Mouse (Mus musculus): ENCODE results near the gene Trmt1. TPM values are rescaled to one million over a fixed set of nuclear protein-coding genes. Genes with fewer than 3 reads are reported as not detected.

Trmt1 gene
- polyA plus RNA-seq, 1 experiment from 2014 or later = 73.3 TPM

- no peak for ATAC-seq
- peak overlapping the region; percentile 78 for H3K27ac ChIP-seq (ENCODE audit: low read length)
- H3K9me3 ChIP-seq (ENCODE audit: control insufficient read depth, low read length) = no peaks in the 10 kb centered on the region
- H3K4me2 ChIP-seq (ENCODE audit: low read length) = no peak overlapping the region
- no peak overlapping the region for H3K4me3 ChIP-seq (replicated peaks; ENCODE audit: low read length)
- 4% methylated on average over 3 of the region's 3 CpGs for WGBS
- peaks cover 3% of the 10 kb centered on the region for H3K36me3 ChIP-seq (ENCODE audit: control insufficient read depth, insufficient read depth)
- H3K27me3 ChIP-seq (replicated peaks; ENCODE audit: control insufficient read depth, insufficient read depth, low read length) = peaks cover 3% of the 10 kb centered on the region; the same call in 1 of the 2 replicates
- H3K4me1 ChIP-seq (replicated peaks; ENCODE audit: control insufficient read depth, insufficient read depth, low read length) = peaks cover 81% of the 10 kb centered on the region
- no peak overlapping the region for H3K9ac ChIP-seq (replicated peaks; ENCODE audit: low read depth, low read length)
Observed at GRCm38 (mm10) chr8:84712759-84713120, 26.6 kb downstream of the Trmt1 start.

GRCm38 (mm10) chr8:84713381-84713780 is 27.3 kb downstream of the Trmt1 start:
- no peak for ATAC-seq
- Histone ChIP-seq H3K27ac (ENCODE audit: low read length) (peak overlapping the region; percentile 78), H3K36me3 (ENCODE audit: control insufficient read depth, insufficient read depth) (peaks cover 3% of the 10 kb centered on the region), H3K9ac (replicated peaks; ENCODE audit: low read depth, low read length) (peak overlapping the region; percentile 7), H3K4me2 (ENCODE audit: low read length) (no peak overlapping the region), H3K27me3 (replicated peaks; ENCODE audit: control insufficient read depth, insufficient read depth, low read length) (no peaks in the 10 kb centered on the region), H3K4me1 (replicated peaks; ENCODE audit: control insufficient read depth, insufficient read depth, low read length) (peaks cover 75% of the 10 kb centered on the region), H3K9me3 (ENCODE audit: control insufficient read depth, low read length) (no peaks in the 10 kb centered on the region), H3K4me3 (replicated peaks; ENCODE audit: low read length) (no peak overlapping the region)
- 18% methylated on average over 4 of the region's 4 CpGs for WGBS

GRCm38 (mm10) chr8:84714161-84714560 is 28.1 kb downstream of the Trmt1 start:
- Histone ChIP-seq H3K9ac (replicated peaks; ENCODE audit: low read depth, low read length) (peak overlapping the region; percentile 27), H3K27ac (ENCODE audit: low read length) (peak overlapping the region; percentile 78), H3K4me2 (ENCODE audit: low read length) (no peak overlapping the region), H3K27me3 (replicated peaks; ENCODE audit: control insufficient read depth, insufficient read depth, low read length) (no peaks in the 10 kb centered on the region), H3K36me3 (ENCODE audit: control insufficient read depth, insufficient read depth) (peaks cover 4% of the 10 kb centered on the region), H3K4me1 (replicated peaks; ENCODE audit: control insufficient read depth, insufficient read depth, low read length) (peaks cover 68% of the 10 kb centered on the region), H3K9me3 (ENCODE audit: control insufficient read depth, low read length) (no peaks in the 10 kb centered on the region), H3K4me3 (replicated peaks; ENCODE audit: low read length) (no peak overlapping the region)
- no peak for ATAC-seq
- WGBS = 42% methylated on average over 4 of the region's 4 CpGs

GRCm38 (mm10) chr8:84715893-84716468 is 29.9 kb downstream of the Trmt1 start:
- Histone ChIP-seq H3K27ac (ENCODE audit: low read length) (peak overlapping the region; percentile 86), H3K4me1 (replicated peaks; ENCODE audit: control insufficient read depth, insufficient read depth, low read length) (peaks cover 57% of the 10 kb centered on the region), H3K9me3 (ENCODE audit: control insufficient read depth, low read length) (no peaks in the 10 kb centered on the region), H3K9ac (replicated peaks; ENCODE audit: low read depth, low read length) (peak overlapping the region; percentile 51), H3K4me3 (replicated peaks; ENCODE audit: low read length) (no peak overlapping the region), H3K36me3 (ENCODE audit: control insufficient read depth, insufficient read depth) (peaks cover 7% of the 10 kb centered on the region), H3K27me3 (replicated peaks; ENCODE audit: control insufficient read depth, insufficient read depth, low read length) (no peaks in the 10 kb centered on the region), H3K4me2 (ENCODE audit: low read length) (peak overlapping the region; percentile 16)
- ATAC-seq = no peak
- WGBS = 14% methylated on average over 27 of the region's 27 CpGs

DNA sequence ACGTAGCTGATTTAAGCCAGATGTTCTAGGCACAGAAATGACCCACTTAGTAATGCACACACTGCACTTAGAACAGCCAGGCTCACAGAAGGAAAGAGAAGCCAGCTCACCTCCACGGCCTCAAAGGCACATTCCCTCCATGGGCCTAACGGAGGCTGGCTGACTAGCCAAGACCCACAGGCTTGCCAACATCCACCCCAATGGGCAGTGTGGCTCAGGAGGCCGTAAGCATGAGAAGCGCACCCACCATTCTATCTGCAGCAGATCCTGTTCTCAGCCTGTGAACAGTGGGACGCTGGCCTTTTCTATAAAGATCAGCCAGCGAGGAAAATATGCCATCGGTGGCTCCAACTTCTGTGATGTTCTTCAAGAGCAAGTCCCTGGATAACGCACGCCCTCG is 30.7 kb downstream of the Trmt1 start:
- H3K4me3 ChIP-seq (replicated peaks; ENCODE audit: low read length) = no peak overlapping the region
- H3K4me1 ChIP-seq (replicated peaks; ENCODE audit: control insufficient read depth, insufficient read depth, low read length) = peaks cover 49% of the 10 kb centered on the region
- no peaks in the 10 kb centered on the region for H3K27me3 ChIP-seq (replicated peaks; ENCODE audit: control insufficient read depth, insufficient read depth, low read length)
- H3K4me2 ChIP-seq (ENCODE audit: low read length) = no peak overlapping the region
- peak overlapping the region; percentile 55 for H3K27ac ChIP-seq (ENCODE audit: low read length)
- peak overlapping the region; percentile 32; the same call in 1 of the 2 replicates for H3K9ac ChIP-seq (replicated peaks; ENCODE audit: low read depth, low read length)
- H3K9me3 ChIP-seq (ENCODE audit: control insufficient read depth, low read length) = no peaks in the 10 kb centered on the region
- peaks cover 10% of the 10 kb centered on the region for H3K36me3 ChIP-seq (ENCODE audit: control insufficient read depth, insufficient read depth)
- ATAC-seq = no peak
- 72% methylated on average over 11 of the region's 11 CpGs for WGBS

- Histone ChIP-seq H3K27ac (ENCODE audit: low read length) (peak overlapping the region; percentile 44; the same call in 1 of the 2 replicates), H3K4me1 (replicated peaks; ENCODE audit: control insufficient read depth, insufficient read depth, low read length) (peaks cover 46% of the 10 kb centered on the region), H3K36me3 (ENCODE audit: control insufficient read depth, insufficient read depth) (peaks cover 10% of the 10 kb centered on the region), H3K4me3 (replicated peaks; ENCODE audit: low read length) (no peak overlapping the region), H3K27me3 (replicated peaks; ENCODE audit: control insufficient read depth, insufficient read depth, low read length) (no peaks in the 10 kb centered on the region), H3K9ac (replicated peaks; ENCODE audit: low read depth, low read length) (no peak overlapping the region), H3K9me3 (ENCODE audit: control insufficient read depth, low read length) (no peaks in the 10 kb centered on the region), H3K4me2 (ENCODE audit: low read length) (no peak overlapping the region)
- 77% methylated on average over 5 of the region's 5 CpGs for WGBS
- ATAC-seq = no peak
Observed at GRCm38 (mm10) chr8:84718476-84718875, 32.4 kb downstream of the Trmt1 start.

- Histone ChIP-seq H3K9ac (replicated peaks; ENCODE audit: low read depth, low read length) (no peak overlapping the region), H3K27ac (ENCODE audit: low read length) (peak overlapping the region; percentile 44; the same call in 1 of the 2 replicates), H3K27me3 (replicated peaks; ENCODE audit: control insufficient read depth, insufficient read depth, low read length) (no peaks in the 10 kb centered on the region), H3K4me2 (ENCODE audit: low read length) (no peak overlapping the region), H3K9me3 (ENCODE audit: control insufficient read depth, low read length) (no peaks in the 10 kb centered on the region), H3K36me3 (ENCODE audit: control insufficient read depth, insufficient read depth) (peaks cover 7% of the 10 kb centered on the region), H3K4me1 (replicated peaks; ENCODE audit: control insufficient read depth, insufficient read depth, low read length) (peaks cover 46% of the 10 kb centered on the region), H3K4me3 (replicated peaks; ENCODE audit: low read length) (no peak overlapping the region)
- ATAC-seq = no peak
- 86% methylated on average over 5 of the region's 5 CpGs for WGBS
Observed at GRCm38 (mm10) chr8:84718959-84719690, 33.0 kb downstream of the Trmt1 start.

DNA sequence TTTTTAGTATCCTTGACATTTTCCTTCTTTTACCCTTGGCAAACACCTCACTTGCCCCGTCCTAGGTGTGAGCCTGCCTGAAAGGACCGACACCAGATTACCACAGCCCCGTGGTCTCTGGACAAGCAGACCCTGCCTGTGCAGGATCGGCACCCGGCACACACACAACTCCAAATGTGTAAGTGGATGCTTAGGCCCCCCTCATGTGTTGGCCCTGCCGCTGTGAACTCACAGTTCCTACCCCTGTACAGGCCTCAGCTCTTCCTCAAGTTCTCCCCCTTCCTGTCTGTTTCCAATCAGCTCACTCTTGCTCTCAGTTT is 36.4 kb downstream of the Trmt1 start:
- no peak overlapping the region for H3K4me2 ChIP-seq (ENCODE audit: low read length)
- no peak overlapping the region for H3K4me3 ChIP-seq (replicated peaks; ENCODE audit: low read length)
- no peak for ATAC-seq
- H3K27me3 ChIP-seq (replicated peaks; ENCODE audit: control insufficient read depth, insufficient read depth, low read length) = no peaks in the 10 kb centered on the region
- peak overlapping the region; percentile 40; the same call in 1 of the 2 replicates for H3K9ac ChIP-seq (replicated peaks; ENCODE audit: low read depth, low read length)
- WGBS = 41% methylated on average over 6 of the region's 6 CpGs
- no peaks in the 10 kb centered on the region for H3K9me3 ChIP-seq (ENCODE audit: control insufficient read depth, low read length)
- H3K27ac ChIP-seq (ENCODE audit: low read length) = peak overlapping the region; percentile 93
- peaks cover 16% of the 10 kb centered on the region for H3K36me3 ChIP-seq (ENCODE audit: control insufficient read depth, insufficient read depth)
- H3K4me1 ChIP-seq (replicated peaks; ENCODE audit: control insufficient read depth, insufficient read depth, low read length) = peaks cover 38% of the 10 kb centered on the region

DNA sequence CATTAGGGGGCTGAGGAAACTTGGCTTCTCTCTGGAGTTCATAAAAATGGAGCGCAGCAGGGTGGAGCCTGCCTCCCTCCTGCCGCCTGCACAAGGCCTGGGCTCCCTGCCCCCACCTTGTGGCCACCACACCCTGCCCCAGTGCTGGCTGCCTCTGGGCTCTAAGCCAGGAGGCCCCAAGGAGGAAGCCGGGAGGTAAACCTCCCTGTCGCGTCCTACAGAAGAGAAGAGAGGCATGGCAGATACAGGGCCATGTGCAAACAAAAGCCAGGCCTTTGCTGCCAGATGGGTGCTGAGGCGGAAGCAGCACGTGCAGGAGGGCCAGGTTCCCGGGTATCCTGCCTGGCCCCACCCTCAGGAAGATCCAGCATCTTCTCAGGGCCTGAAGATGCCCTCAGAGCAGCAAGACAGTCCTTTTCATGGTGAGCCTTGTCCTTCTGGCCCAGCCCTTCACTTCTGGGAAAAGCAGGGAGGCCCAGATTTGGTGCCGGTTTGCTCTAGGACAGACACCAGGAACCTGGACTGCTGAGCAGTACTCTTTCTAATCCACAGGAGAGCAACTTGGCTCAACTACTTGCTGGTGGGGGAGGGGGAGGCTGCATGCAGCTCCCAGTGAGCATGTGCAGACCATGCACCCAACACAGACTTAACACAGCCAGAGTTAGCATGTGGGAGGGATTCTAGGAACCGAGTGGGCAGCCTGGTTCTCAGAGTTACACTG is 36.9 kb downstream of the Trmt1 start, which contains the start of gene G430095P16Rik:
Gene G430095P16Rik (plus strand): TSS at position 158 of the 721 bp plus-strand sequence.
- peaks cover 42% of the 10 kb centered on the region for H3K4me1 ChIP-seq (replicated peaks; ENCODE audit: control insufficient read depth, insufficient read depth, low read length)
- peaks cover 16% of the 10 kb centered on the region for H3K36me3 ChIP-seq (ENCODE audit: control insufficient read depth, insufficient read depth)
- peak; percentile 67 for ATAC-seq

More for the DNA sequence above, 36.9 kb downstream of the Trmt1 start, which contains the start of gene G430095P16Rik:
- H3K27me3 ChIP-seq (replicated peaks; ENCODE audit: control insufficient read depth, insufficient read depth, low read length) = no peaks in the 10 kb centered on the region
- no peaks in the 10 kb centered on the region for H3K9me3 ChIP-seq (ENCODE audit: control insufficient read depth, low read length)
- no peak within 1 kb of the TSS for H3K4me3 ChIP-seq (replicated peaks; ENCODE audit: low read length)
- peak within 1 kb of the TSS; percentile 93 for H3K27ac ChIP-seq (ENCODE audit: low read length)
- peak within 1 kb of the TSS; percentile 40 for H3K9ac ChIP-seq (replicated peaks; ENCODE audit: low read depth, low read length)
- 9% methylated on average over 9 of the region's 10 CpGs for WGBS
- 0 out of 2 replicates have a peak within 1 kb of the TSS, but pooled peaks have one; percentile 5 for H3K4me2 ChIP-seq (ENCODE audit: low read length)
